9 mouse cellular contexts compared by ENCODE assay signal in genomic region chr2:127890526-127890925, GRCm38 (mm10). TPM values are rescaled to one million over a fixed set of nuclear protein-coding genes. Genes with fewer than 3 reads are reported as not detected.
DNase-seq lines count a peak whose midpoint lies in the region; ATAC-seq and TF ChIP-seq lines count a peak whose summit lies in the region.
"Had no signal": no experiment of that assay in that cellular context is flagged by ENCODE, and none has a peak within 500 bp of the region (broad histone marks: within the 10 kb centered on the region; RNA-seq: fewer than 3 reads in every experiment).

No protein-coding gene starts in this region.

- no peaks in the 10 kb centered on the region for H3K36me3 ChIP-seq in heart, embryonic 16.5 days (ENCODE audit: control insufficient read depth, insufficient read depth)
- H3K36me3 ChIP-seq in intestine, postnatal 0 days (ENCODE audit: control insufficient read depth, insufficient read depth): no peaks in the 10 kb centered on the region
- no peaks in the 10 kb centered on the region for H3K36me3 ChIP-seq in forebrain, embryonic 11.5 days (ENCODE audit: control insufficient read depth, insufficient read depth, low read length)
- H3K36me3 ChIP-seq: G1E had no signal

- peak; percentile 60; the same call in 1 of the 2 replicates for ATAC-seq in heart, embryonic 16.5 days (replicated peaks; ENCODE audit: extremely low read depth, insufficient read depth, low FRiP score)
- peak; percentile 77 for ATAC-seq in intestine, postnatal 0 days
- ATAC-seq in monocyte, adult 5-6 weeks (replicated peaks; ENCODE audit: insufficient number of reproducible peaks, low FRiP score, low TSS enrichment, poor library complexity, severe bottlenecking): peak; percentile 24; the same call in 1 of the 2 replicates
- no peak for ATAC-seq in forebrain, embryonic 11.5 days (replicated peaks; ENCODE audit: low FRiP score)

- no peak overlapping the region for H3K4me3 ChIP-seq in heart, embryonic 16.5 days (ENCODE audit: low read length)
- H3K4me3 ChIP-seq in intestine, postnatal 0 days (ENCODE audit: low read depth, low read length): no peak overlapping the region
- no peak overlapping the region for H3K4me3 ChIP-seq in forebrain, embryonic 11.5 days (ENCODE audit: low read depth, low read length)

- 0 out of 2 replicates have a peak overlapping the region, but pooled peaks have one; percentile 7 for H3K9ac ChIP-seq in heart, embryonic 16.5 days (ENCODE audit: low read length)
- no peak overlapping the region for H3K9ac ChIP-seq in intestine, postnatal 0 days (ENCODE audit: low read depth, low read length)
- no peak overlapping the region for H3K9ac ChIP-seq in forebrain, embryonic 11.5 days (ENCODE audit: low read length)

- peaks cover 7% of the 10 kb centered on the region for H3K4me1 ChIP-seq in heart, embryonic 16.5 days (ENCODE audit: control insufficient read depth, insufficient read depth, low read length)
- 0 out of 2 replicates have a peak, but pooled peaks cover 5% of the 10 kb centered on the region for H3K4me1 ChIP-seq in intestine, postnatal 0 days (replicated peaks; ENCODE audit: control insufficient read depth, insufficient read depth, low read length)
- H3K4me1 ChIP-seq in forebrain, embryonic 11.5 days (replicated peaks; ENCODE audit: control insufficient read depth, insufficient read depth, low read length): no peaks in the 10 kb centered on the region

- H3K4me2 ChIP-seq in heart, embryonic 16.5 days (ENCODE audit: low read depth, low read length): no peak overlapping the region
- H3K4me2 ChIP-seq in intestine, postnatal 0 days (replicated peaks; ENCODE audit: low read depth): no peak overlapping the region
- no peak overlapping the region for H3K4me2 ChIP-seq in forebrain, embryonic 11.5 days (ENCODE audit: low read depth, low read length, severe bottlenecking)

- peaks cover 23% of the 10 kb centered on the region for H3K27me3 ChIP-seq in heart, embryonic 16.5 days (ENCODE audit: control insufficient read depth, insufficient read depth, low read length)
- H3K27me3 ChIP-seq in intestine, postnatal 0 days (replicated peaks; ENCODE audit: control insufficient read depth, insufficient read depth, low read length): peaks cover 15% of the 10 kb centered on the region
- no peaks in the 10 kb centered on the region for H3K27me3 ChIP-seq in forebrain, embryonic 11.5 days (ENCODE audit: control insufficient read depth, insufficient read depth, low read length)

- H3K9me3 ChIP-seq in heart, embryonic 16.5 days (replicated peaks; ENCODE audit: control insufficient read depth, low read length): no peaks in the 10 kb centered on the region
- H3K9me3 ChIP-seq in intestine, postnatal 0 days (ENCODE audit: control insufficient read depth): no peaks in the 10 kb centered on the region
- H3K9me3 ChIP-seq in forebrain, embryonic 11.5 days (ENCODE audit: control insufficient read depth, low read length): no peaks in the 10 kb centered on the region
- H3K9me3 ChIP-seq: G1E had no signal

- H3K27ac ChIP-seq in heart, embryonic 16.5 days (ENCODE audit: low read length): no peak overlapping the region
- H3K27ac ChIP-seq in intestine, postnatal 0 days (ENCODE audit: low read depth, low read length): peak overlapping the region; percentile 54; the same call in 1 of the 2 replicates
- no peak overlapping the region for H3K27ac ChIP-seq in forebrain, embryonic 11.5 days (ENCODE audit: low read depth, low read length)

- TF ChIP-seq CTCF in intestine, postnatal 0 days (IDR thresholded peaks at IDR 0.05; ENCODE audit: low read depth): no peak

- no peak for DNase-seq in heart, adult 9 months (ENCODE audit: low spot score in 2 of 2)
- peak; percentile 52 to 70 for DNase-seq in adrenal gland, adult 18-20 months (ENCODE audit: low spot score in 2 of 2)
- DNase-seq in B cell, adult 2 months: no peak
- DNase-seq in forebrain, embryonic 11.5 days (ENCODE audit: low spot score): no peak
- no peak for DNase-seq in spleen, postnatal 4 days (ENCODE audit: low spot score in 2 of 2)

- WGBS in heart, embryonic 16.5 days: 50% methylated on average over 8 of the region's 8 CpGs
- WGBS in intestine, postnatal 0 days: 31% methylated on average over 8 of the region's 8 CpGs
- 87% methylated on average over 8 of the region's 8 CpGs for WGBS in forebrain, embryonic 11.5 days

RNA-seq across cellular contexts. Expression of gene Acoxl, which starts 51.9 kb away (rescaled TPM):
- 0.11 and 0.21 TPM in 2 replicates for polyA plus RNA-seq in heart, embryonic 16.5 days (2015; fragmentation: Nextera tagmentation; extraction: Ambion mirVana)
- total RNA-seq in adrenal gland, adult 18-20 months (2021): 1 to 10 TPM in 1 of 2 experiments, under 1 TPM in 1; 0.38 to 1.2 TPM
- polyA plus RNA-seq in intestine, postnatal 0 days (2015; fragmentation: Nextera tagmentation; extraction: Ambion mirVana): 0.13 and 0.25 TPM in 2 replicates
- total RNA-seq in monocyte, adult 5-6 weeks (2017): not detected in 3 replicates
- 0.12 TPM in 1 of 2 replicates, not detected in the other for polyA plus RNA-seq in forebrain, embryonic 11.5 days (2014; fragmentation: Nextera tagmentation; extraction: Ambion mirVana)

RNA-seq across cellular contexts. Expression of gene Bub1, which starts 58.9 kb away (rescaled TPM):
- 39.0 and 42.9 TPM in 2 replicates for polyA plus RNA-seq in heart, embryonic 16.5 days (2015; fragmentation: Nextera tagmentation; extraction: Ambion mirVana)
- under 1 TPM; 0.35 to 0.53 TPM for total RNA-seq in adrenal gland, adult 18-20 months (2021)
- polyA plus RNA-seq in intestine, postnatal 0 days (2015; fragmentation: Nextera tagmentation; extraction: Ambion mirVana): 5.1 and 6.3 TPM in 2 replicates
- 0.32 to 2.3 TPM (median 0.68 TPM) in 3 replicates for total RNA-seq in monocyte, adult 5-6 weeks (2017)
- 59.1 and 67.0 TPM in 2 replicates for polyA plus RNA-seq in forebrain, embryonic 11.5 days (2014; fragmentation: Nextera tagmentation; extraction: Ambion mirVana)

Comparison
In these comparisons a context has a peak if more than half of its experiments do, and no peak if none do; other contexts are left out.
1. DNase-seq: peak in adrenal gland, adult 18-20 months (2 of 2); none in heart, adult 9 months (0 of 2), B cell, adult 2 months (0 of 2), forebrain, embryonic 11.5 days (single experiment) and spleen, postnatal 4 days (0 of 2).